Mouse (Mus musculus) stomach, embryonic 16.5 days (tissue): Measurements from ENCODE around the gene Smug1. TPM values are rescaled to one million over a fixed set of nuclear protein-coding genes. Genes with fewer than 3 reads are reported as not detected.
A peak's percentile ranks its signal among the peaks of the same experiment; 100 is the strongest.

Experiments used
- ATAC-seq: fragments of 200-750 bp; cut with Nextera tagmentation; 2 replicates; pipeline ENCODE4 v1.8.0; 2017; ENCODE audit warnings: moderate number of reproducible peaks, moderate TSS enrichment; ENCODE audit not compliant: insufficient read depth, low FRiP score
- H3K27ac ChIP-seq: fragments of 300-500 bp; sonication (generic); 2 replicates; pipeline ENCODE4 v1.5.1; 2014; ENCODE audit warnings: low read length
- H3K27me3 ChIP-seq: fragments of 300-500 bp; sonication (generic); 2 replicates; pipeline ENCODE4 v1.6.1; 2014; ENCODE audit warnings: low read length, control low read depth, mixed read lengths; ENCODE audit not compliant: control insufficient read depth, insufficient read depth
- H3K36me3 ChIP-seq: fragments of 300-500 bp; sonication (generic); 2 replicates; pipeline ENCODE4 v1.6.1; 2014; ENCODE audit warnings: low read length; ENCODE audit not compliant: control insufficient read depth, insufficient read depth
- H3K4me1 ChIP-seq: fragments of 300-500 bp; sonication (generic); 2 replicates; pipeline ENCODE4 v1.6.1; 2014; ENCODE audit warnings: low read length, control low read depth, mixed read lengths; ENCODE audit not compliant: control insufficient read depth, insufficient read depth
- H3K4me2 ChIP-seq: fragments of 300-500 bp; sonication (generic); 2 replicates; pipeline ENCODE4 v1.6.1; 2014; ENCODE audit warnings: low read depth, low read length, mixed read lengths
- H3K4me3 ChIP-seq: fragments of 300-500 bp; sonication (generic); replicated peaks from 2 replicates; pipeline ENCODE4 v1.5.1; 2014; ENCODE audit warnings: mild to moderate bottlenecking, low read length
- H3K9ac ChIP-seq: fragments of 300-500 bp; sonication (generic); 2 replicates; pipeline ENCODE4 v1.6.1; 2014; ENCODE audit warnings: low read length
- H3K9me3 ChIP-seq: fragments of 300-500 bp; sonication (generic); replicated peaks from 2 replicates; pipeline ENCODE4 v1.6.1; 2016; ENCODE audit warnings: low read length, control low read depth; ENCODE audit not compliant: control insufficient read depth
- WGBS: fragments of 180-500 bp; shearing (Covaris S2); extraction: QIAGEN DNeasy Blood & Tissue Kit; methylation state at CpG from one replicate; pipeline ENCODE4 v1.1.7; 2014; 5-methylcytosine and 5-hydroxymethylcytosine counted together
- polyA plus RNA-seq: library from polyadenylated mRNA; unstranded; fragments of >200 nt; fragmentation: Nextera tagmentation; extraction: Ambion mirVana; gene quantifications from 2 replicates; pipeline ENCODE4 v1.2.1, GENCODE M21; 2015

Gene Smug1
- polyA plus RNA-seq, 1 experiment from 2014 or later: 20.1 TPM

DNA sequence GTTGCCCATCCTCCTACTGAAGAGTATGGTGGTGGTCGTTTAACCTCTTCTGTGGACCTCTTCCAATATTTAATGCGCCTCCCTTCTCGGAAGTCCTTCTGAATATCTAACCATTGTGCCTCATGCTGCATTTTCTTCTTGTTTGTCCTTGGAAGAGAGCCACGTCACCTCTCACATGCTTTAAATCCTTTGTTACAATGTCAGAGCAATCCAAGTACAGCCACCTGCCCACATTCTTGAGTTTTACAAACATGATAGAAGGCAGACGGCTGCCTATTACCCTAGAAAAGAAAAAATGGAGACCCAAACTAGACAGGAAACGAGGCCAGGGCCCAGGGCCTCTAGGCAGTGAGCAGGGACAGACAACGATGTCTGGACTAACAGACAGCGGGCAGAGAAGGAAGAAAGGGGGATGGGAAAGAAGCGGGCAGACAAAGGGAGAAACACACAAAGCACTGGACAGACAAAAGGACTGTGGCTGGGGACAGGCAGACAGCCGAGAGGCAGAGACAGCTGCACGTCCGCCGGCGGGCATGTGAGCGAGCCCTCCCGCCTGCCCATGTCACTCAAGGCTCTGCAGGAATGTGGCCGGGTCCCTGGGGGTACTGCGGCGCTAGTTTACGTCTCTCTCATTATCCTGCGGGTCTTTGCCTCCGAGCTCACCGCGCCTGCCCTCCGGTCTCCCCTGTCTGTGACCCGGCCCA is 2.9 kb upstream of the Smug1 start:
- Histone ChIP-seq H3K9ac (peak overlapping the region; percentile 71; the same call in 1 of the 2 replicates), H3K9me3 (no peaks in the 10 kb centered on the region), H3K27me3 (peaks cover 48% of the 10 kb centered on the region), H3K36me3 (no peaks in the 10 kb centered on the region), H3K27ac (no peak overlapping the region), H3K4me3 (peak overlapping the region; percentile 55), H3K4me1 (peaks cover 29% of the 10 kb centered on the region), H3K4me2 (peak overlapping the region; percentile 92)
- no peak for ATAC-seq
- WGBS: 9% methylated on average over 26 of the region's 26 CpGs

DNA sequence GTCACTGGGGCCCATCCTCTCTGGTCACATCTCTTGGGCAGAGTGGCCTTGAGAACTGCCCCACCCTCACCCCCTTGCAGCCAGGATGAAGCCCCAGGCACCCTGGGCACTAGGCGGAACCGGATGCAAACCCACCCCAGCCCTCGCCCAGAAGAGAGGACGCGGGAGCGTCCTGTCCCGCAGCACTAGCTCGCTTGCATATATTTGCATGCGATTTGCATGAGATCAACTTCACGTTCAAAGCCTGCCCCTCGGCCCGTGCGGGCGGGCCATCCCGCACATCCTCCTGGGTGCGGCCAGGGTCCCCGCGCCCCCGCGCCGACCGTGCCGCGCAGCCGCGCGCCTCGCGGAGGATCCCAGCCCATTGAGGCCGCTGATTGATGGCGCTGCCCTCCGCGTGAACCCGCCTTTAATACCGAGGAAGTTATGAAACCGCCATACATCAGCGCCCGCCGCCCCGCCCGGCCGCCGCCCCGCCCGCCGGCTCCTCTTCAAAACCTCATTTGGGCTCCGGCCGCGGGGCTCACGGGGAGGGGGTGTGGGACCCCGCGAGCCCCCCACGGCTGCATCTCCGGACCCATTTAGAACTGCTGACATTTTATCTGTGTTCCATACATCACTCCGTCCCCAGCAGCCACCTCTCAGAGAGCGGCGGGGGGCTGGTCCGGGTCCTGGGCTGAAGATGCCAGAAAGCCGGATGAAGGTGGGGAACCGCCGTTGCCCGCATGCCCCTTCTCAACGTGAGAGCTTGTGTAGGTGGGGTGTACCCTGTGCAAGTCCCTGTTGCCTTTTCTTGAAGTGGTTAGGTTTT is 2.1 kb upstream of the Smug1 start:
- peak overlapping the region; percentile 71 for H3K9ac ChIP-seq
- peaks cover 43% of the 10 kb centered on the region for H3K27me3 ChIP-seq
- peak overlapping the region; percentile 55 for H3K4me3 ChIP-seq
- peak overlapping the region; percentile 92 for H3K4me2 ChIP-seq
- H3K9me3 ChIP-seq: no peaks in the 10 kb centered on the region
- peak; percentile 15; the same call in 1 of the 2 replicates for ATAC-seq
- H3K4me1 ChIP-seq: peaks cover 29% of the 10 kb centered on the region
- 2% methylated on average over 63 of the region's 63 CpGs for WGBS
- no peak overlapping the region; the same call in 1 of the 2 replicates for H3K27ac ChIP-seq
- no peaks in the 10 kb centered on the region for H3K36me3 ChIP-seq

DNA sequence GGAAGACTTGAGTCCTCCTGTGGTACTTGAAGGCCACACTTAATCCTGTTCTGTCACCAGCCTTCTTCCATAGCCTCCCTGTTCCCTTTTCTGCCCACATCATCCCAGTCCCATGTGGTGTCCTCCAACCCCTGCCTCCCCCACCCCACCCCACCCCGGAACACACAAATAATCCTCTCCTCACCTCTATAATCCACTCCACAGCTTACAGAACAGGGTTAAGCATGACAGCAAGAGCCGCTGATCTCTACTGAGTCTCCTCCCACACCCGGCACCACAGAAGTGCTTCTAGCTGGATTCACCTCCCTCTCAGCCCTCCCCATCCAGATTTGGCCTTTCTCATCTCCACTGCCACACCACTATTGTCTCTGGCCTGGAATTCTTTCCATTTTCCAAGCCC is 894 bp upstream of the Smug1 start:
- ATAC-seq: no peak
- H3K27me3 ChIP-seq: peaks cover 39% of the 10 kb centered on the region
- no peak overlapping the region for H3K27ac ChIP-seq

DNA sequence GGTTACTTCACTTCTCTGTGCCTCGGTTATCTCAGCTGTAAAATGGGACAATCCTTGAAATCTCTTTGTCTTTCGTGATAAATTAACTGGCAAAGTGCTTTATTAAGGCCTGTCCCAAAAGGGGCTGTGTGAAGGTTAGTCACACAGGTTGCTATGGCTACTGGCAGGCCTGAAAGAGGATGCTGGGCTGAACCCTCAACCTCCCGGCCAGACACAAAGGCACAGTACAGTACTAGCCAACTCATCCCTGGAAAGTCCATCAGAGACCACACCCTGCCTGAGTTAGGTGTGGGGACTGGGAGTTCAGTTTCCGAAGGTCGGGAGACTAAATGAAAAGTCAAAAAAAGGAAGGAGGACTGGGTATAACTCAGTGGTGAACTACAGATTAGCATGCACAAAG is 968 bp downstream of the Smug1 start:
- Histone ChIP-seq H3K4me1 (peaks cover 35% of the 10 kb centered on the region), H3K27me3 (peaks cover 26% of the 10 kb centered on the region)

More for the DNA sequence above, 894 bp upstream of the Smug1 start:
- H3K4me1 ChIP-seq: peaks cover 34% of the 10 kb centered on the region
- H3K4me2 ChIP-seq: no peak overlapping the region
- WGBS: 44% methylated on average over 3 of the region's 3 CpGs
- H3K36me3 ChIP-seq: no peaks in the 10 kb centered on the region
- H3K4me3 ChIP-seq: no peak overlapping the region
- no peaks in the 10 kb centered on the region for H3K9me3 ChIP-seq
- H3K9ac ChIP-seq: no peak overlapping the region

GRCm38 (mm10) chr15:103165379-103165778 is 1.5 kb downstream of the Smug1 start:
- H3K36me3 ChIP-seq: no peaks in the 10 kb centered on the region
- H3K27ac ChIP-seq: no peak overlapping the region
- 1% methylated on average over 13 of the region's 13 CpGs for WGBS
- no peak overlapping the region for H3K4me3 ChIP-seq
- 0 out of 2 replicates have a peak overlapping the region, but pooled peaks have one; percentile 16 for H3K4me2 ChIP-seq
- no peaks in the 10 kb centered on the region for H3K9me3 ChIP-seq
- peaks cover 22% of the 10 kb centered on the region for H3K27me3 ChIP-seq
- peaks cover 29% of the 10 kb centered on the region for H3K4me1 ChIP-seq
- no peak for ATAC-seq
- peak overlapping the region; percentile 13; the same call in 1 of the 2 replicates for H3K9ac ChIP-seq

More for the DNA sequence above, 968 bp downstream of the Smug1 start:
- no peaks in the 10 kb centered on the region for H3K9me3 ChIP-seq
- 48% methylated on average over 5 of the region's 5 CpGs for WGBS
- H3K4me2 ChIP-seq: no peak overlapping the region
- H3K9ac ChIP-seq: no peak overlapping the region
- ATAC-seq: no peak
- no peaks in the 10 kb centered on the region for H3K36me3 ChIP-seq
- no peak overlapping the region for H3K27ac ChIP-seq
- no peak overlapping the region for H3K4me3 ChIP-seq

GRCm38 (mm10) chr15:103163182-103163919 is 3.5 kb downstream of the Smug1 start:
- H3K27me3 ChIP-seq: peaks cover 8% of the 10 kb centered on the region; the same call in 1 of the 2 replicates
- 9% methylated on average over 25 of the region's 25 CpGs for WGBS
- no peaks in the 10 kb centered on the region for H3K36me3 ChIP-seq
- peak; percentile 82 for ATAC-seq
- H3K4me3 ChIP-seq: peak overlapping the region; percentile 86
- H3K27ac ChIP-seq: no peak overlapping the region
- H3K9me3 ChIP-seq: no peaks in the 10 kb centered on the region
- H3K4me2 ChIP-seq: peak overlapping the region; percentile 55
- peak overlapping the region; percentile 84 for H3K9ac ChIP-seq
- H3K4me1 ChIP-seq: peaks cover 10% of the 10 kb centered on the region; the same call in 1 of the 2 replicates

- H3K9me3 ChIP-seq: no peaks in the 10 kb centered on the region
- ATAC-seq: no peak
- WGBS: 70% methylated on average over 10 of the region's 10 CpGs
- H3K4me1 ChIP-seq: peaks cover 5% of the 10 kb centered on the region; the same call in 1 of the 2 replicates
- no peak overlapping the region for H3K27ac ChIP-seq
- 0 out of 2 replicates have a peak, but pooled peaks cover 3% of the 10 kb centered on the region for H3K27me3 ChIP-seq
- H3K4me2 ChIP-seq: no peak overlapping the region
- H3K9ac ChIP-seq: no peak overlapping the region
- no peak overlapping the region for H3K4me3 ChIP-seq
- H3K36me3 ChIP-seq: no peaks in the 10 kb centered on the region
Observed at GRCm38 (mm10) chr15:103157585-103157984, 9.3 kb downstream of the Smug1 start.

- H3K4me1 ChIP-seq: no peaks in the 10 kb centered on the region
- H3K4me3 ChIP-seq: no peak overlapping the region
- 0 out of 2 replicates have a peak, but pooled peaks cover 3% of the 10 kb centered on the region for H3K27me3 ChIP-seq
- WGBS: 61% methylated on average over 7 of the region's 7 CpGs
- H3K27ac ChIP-seq: no peak overlapping the region
- H3K4me2 ChIP-seq: no peak overlapping the region
- no peaks in the 10 kb centered on the region for H3K9me3 ChIP-seq
- no peaks in the 10 kb centered on the region for H3K36me3 ChIP-seq
- no peak; the same call in 1 of the 2 replicates for ATAC-seq
- no peak overlapping the region for H3K9ac ChIP-seq
Observed at GRCm38 (mm10) chr15:103156890-103157289, 10.0 kb downstream of the Smug1 start.
